Mouse (Mus musculus): ENCODE results near the gene Ap5z1.

Gene Ap5z1

GRCm38 (mm10) chr5:142512112-142512511 lies 48.4 kb downstream of the Ap5z1 start:
- in situ Hi-C loops (cut with MboI; ENCODE audit: low sequenced_read_pairs), result no loop called here

GRCm38 (mm10) chr5:142518973-142519372 lies 55.2 kb downstream of the Ap5z1 start:
- in situ Hi-C loops (cut with MboI; ENCODE audit: low sequenced_read_pairs), result no loop called here

- in situ Hi-C loops (cut with MboI; ENCODE audit: low sequenced_read_pairs), result no loop called here
Measured at GRCm38 (mm10) chr5:142520360-142520759, 56.6 kb downstream of the Ap5z1 start.

GRCm38 (mm10) chr5:142521195-142521866 lies 57.6 kb downstream of the Ap5z1 start:
- in situ Hi-C loops (cut with MboI; ENCODE audit: low sequenced_read_pairs), result no loop called here

GRCm38 (mm10) chr5:142524711-142525464 lies 61.1 kb downstream of the Ap5z1 start:
- in situ Hi-C loops (cut with MboI; ENCODE audit: low sequenced_read_pairs), result no loop called here

All from CH12F3 (cell line).